Mouse (Mus musculus): Measurements from ENCODE around the gene Spon1. TPM values are rescaled to one million over a fixed set of nuclear protein-coding genes. Genes with fewer than 3 reads are reported as not detected.

Spon1 gene
- polyA plus RNA-seq, 1 experiment = 43.4 TPM

DNA sequence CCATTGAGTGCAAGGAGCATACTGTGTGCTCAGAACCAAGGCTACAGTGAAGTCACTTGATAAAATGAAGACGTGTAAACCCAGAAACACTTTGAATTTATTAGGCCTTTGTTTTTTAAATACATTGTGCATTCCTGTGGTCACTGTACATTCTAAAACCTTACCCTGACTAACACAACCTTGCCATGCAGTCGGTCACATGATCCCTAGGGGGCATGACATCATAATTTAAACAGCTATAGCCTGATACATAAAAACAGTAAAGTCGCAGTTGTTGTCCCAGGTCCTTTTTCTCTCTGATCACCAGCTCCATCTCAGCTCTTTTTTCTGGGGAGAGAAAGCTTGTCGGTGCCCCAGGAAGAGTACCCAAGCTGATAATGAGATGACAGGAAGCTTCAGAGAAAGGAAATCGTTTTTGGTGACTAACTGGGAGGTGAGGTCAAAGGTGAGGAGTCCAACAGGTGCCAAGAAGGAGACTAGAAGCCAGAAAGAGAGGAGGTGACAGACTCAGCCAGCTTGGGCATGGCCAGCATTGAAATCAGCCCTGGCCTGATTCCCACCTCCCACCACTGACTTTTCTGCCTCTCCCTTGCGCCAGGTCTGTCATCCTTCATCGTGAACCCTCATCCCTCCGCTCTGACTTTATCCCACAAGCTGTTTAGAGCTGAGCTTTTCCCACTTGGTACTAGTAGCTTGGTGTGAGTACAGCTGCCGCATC lies 246.1 kb downstream of the Spon1 start:
- no peak for DNase-seq (ENCODE audit: low read depth)
- TF ChIP-seq POLR2A (IDR thresholded peaks at IDR 0.05; ENCODE audit: borderline replicate concordance, extremely low read depth, insufficient read depth, insufficient read length, poor library complexity, severe bottlenecking) = no peak
- no peak for TF ChIP-seq CTCF (IDR thresholded peaks at IDR 0.05; ENCODE audit: borderline replicate concordance, extremely low read depth, insufficient read depth, insufficient read length)

DNA sequence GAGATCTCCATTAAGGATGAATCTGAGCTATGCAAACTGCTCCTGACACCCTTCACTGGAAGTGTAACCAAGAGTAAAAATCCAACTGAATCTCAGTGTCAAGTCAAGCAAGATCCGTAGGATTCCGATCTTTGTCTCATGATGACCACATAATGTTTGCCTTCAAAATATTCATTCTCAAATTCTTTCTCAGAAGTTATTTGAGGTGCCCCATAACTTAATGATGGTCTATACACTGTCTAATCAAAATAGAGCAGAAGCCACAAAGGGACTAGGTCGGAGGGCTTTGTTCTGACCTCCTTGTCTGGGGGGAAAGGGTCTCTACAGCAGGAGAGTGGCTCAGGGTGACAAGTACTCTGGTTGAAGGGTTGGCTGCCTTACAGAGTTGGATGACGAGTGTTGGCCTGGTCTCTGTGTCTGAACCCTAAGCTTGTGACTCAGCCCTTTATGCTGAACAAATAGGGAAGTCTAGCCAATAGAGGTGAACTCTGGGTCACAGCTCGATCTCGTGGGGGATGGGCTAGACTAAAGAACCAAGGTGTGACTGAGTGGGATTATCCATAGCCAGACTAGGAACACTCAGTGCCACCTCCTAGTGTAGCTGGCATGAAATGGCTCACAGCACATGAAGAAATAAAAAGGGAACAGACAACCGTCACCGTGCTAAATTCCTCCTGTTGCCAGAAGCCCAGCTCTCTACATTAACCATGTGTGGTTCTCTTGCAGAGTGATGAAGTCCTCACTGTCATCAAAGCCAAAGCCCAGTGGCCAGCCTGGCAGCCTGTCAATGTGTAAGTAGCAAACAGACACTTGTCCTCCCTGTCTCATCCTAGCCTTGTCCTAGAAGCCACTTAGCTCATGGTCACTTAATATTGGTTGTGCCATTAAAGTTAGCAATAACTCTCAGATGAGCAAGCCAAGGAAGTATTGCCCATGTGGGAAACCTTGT lies 250.5 kb downstream of the Spon1 start:
- TF ChIP-seq POLR2A (IDR thresholded peaks at IDR 0.05; ENCODE audit: borderline replicate concordance, extremely low read depth, insufficient read depth, insufficient read length, poor library complexity, severe bottlenecking) (no peak), CTCF (IDR thresholded peaks at IDR 0.05; ENCODE audit: borderline replicate concordance, extremely low read depth, insufficient read depth, insufficient read length) (no peak)

DNA sequence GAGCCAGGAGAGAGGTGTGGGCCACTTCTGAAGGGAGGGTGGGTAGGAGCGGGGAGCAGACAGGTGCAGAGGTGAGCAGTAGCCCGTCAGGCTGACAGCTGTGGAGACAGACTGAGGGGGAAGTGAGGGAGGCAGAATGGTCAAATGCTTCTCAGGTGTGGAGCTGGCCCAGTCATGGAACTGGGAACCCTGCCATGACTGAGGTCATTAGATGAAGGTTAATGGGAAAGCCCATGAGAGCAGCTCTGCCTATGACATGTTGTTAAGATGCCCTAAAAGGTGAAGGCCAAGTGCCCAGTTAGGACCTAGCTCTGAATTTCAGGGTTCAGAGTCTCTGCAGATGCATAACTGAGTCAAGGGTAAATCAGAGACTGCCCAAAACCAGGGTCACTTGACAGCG lies 253.1 kb downstream of the Spon1 start:
- TF ChIP-seq POLR2A (IDR thresholded peaks at IDR 0.05; ENCODE audit: borderline replicate concordance, extremely low read depth, insufficient read depth, insufficient read length, poor library complexity, severe bottlenecking) (no peak), CTCF (IDR thresholded peaks at IDR 0.05; ENCODE audit: borderline replicate concordance, extremely low read depth, insufficient read depth, insufficient read length) (no peak)
- no peak for DNase-seq (ENCODE audit: low read depth)

More for the DNA sequence above, 250.5 kb downstream of the Spon1 start:
- no peak for DNase-seq (ENCODE audit: low read depth)

DNA sequence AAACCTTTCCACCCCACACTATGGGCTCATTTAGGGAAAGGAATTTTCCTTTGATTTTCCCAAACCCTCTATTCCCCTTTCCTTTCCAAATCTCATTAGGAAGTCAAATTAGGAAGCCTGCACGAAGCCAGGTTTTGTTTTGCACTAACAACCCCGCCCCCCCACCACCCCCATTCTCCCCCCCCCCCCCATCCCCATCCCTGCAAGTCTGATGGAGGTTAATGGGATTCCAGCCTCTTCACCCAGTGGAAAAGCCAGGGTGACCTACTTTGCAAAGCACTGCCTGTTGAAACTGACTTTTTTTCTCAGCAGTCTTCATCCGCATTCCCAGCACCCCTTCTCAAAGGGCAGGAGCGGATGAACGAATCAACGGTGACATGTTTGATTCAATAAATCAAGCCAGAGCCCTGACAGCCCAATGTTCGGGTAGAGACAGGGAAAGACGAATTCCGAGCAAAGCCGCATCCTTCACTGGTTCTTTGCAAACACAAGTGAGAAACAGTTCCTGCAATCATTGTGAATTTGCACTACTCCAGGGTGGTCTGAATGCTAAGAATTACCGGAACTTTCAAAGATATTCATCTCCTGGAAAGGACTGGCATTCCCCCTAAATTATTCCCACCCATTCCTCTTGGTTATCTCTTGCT lies 254.4 kb downstream of the Spon1 start:
- DNase-seq (ENCODE audit: low read depth) = peak; percentile 61
- TF ChIP-seq CTCF (IDR thresholded peaks at IDR 0.05; ENCODE audit: borderline replicate concordance, extremely low read depth, insufficient read depth, insufficient read length) (no peak), POLR2A (IDR thresholded peaks at IDR 0.05; ENCODE audit: borderline replicate concordance, extremely low read depth, insufficient read depth, insufficient read length, poor library complexity, severe bottlenecking) (no peak)

DNA sequence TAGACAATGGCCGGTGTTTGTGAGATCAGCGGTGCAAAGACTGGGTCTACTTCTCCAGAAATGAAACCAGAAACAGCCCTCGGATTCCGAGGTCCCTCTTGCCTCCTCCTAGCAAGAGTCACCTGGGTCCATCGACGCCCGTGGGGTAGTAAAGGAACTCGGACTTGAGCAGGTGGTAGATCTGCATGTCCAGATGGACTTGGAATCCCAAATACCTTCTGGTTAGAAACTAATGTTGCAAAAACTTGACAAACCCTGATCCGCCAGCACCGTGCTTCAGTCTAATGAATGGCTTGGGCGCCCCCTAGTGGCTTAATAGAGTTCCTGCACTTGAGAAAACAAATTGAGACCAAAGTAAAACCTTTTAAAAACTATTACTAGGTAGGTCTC lies 254.9 kb downstream of the Spon1 start:
- peak; percentile 90 for DNase-seq (ENCODE audit: low read depth)
- TF ChIP-seq CTCF (IDR thresholded peaks at IDR 0.05; ENCODE audit: borderline replicate concordance, extremely low read depth, insufficient read depth, insufficient read length) (peak; percentile 81), POLR2A (IDR thresholded peaks at IDR 0.05; ENCODE audit: borderline replicate concordance, extremely low read depth, insufficient read depth, insufficient read length, poor library complexity, severe bottlenecking) (no peak)

DNA sequence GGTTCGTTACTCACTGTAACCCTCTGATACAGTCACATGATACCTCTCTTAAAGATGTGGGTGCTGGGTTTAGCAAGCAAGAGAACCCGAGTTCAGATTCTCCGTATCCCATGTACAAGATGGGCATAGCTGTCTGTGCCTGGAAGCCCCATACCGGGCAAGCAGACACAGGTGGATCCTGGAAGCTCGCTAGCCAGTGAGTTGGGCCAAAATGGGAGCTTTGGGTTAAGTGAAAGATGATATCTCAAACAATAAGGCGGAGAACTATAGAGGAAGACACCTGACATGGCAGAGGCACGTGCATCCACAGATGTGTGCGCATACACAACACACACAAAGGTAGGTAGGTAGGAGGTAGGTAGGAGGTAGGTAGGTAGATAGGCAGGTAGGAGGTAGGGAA lies 261.1 kb downstream of the Spon1 start:
- DNase-seq (ENCODE audit: low read depth) = no peak
- TF ChIP-seq POLR2A (IDR thresholded peaks at IDR 0.05; ENCODE audit: borderline replicate concordance, extremely low read depth, insufficient read depth, insufficient read length, poor library complexity, severe bottlenecking) = no peak
- TF ChIP-seq CTCF (IDR thresholded peaks at IDR 0.05; ENCODE audit: borderline replicate concordance, extremely low read depth, insufficient read depth, insufficient read length) = no peak

DNA sequence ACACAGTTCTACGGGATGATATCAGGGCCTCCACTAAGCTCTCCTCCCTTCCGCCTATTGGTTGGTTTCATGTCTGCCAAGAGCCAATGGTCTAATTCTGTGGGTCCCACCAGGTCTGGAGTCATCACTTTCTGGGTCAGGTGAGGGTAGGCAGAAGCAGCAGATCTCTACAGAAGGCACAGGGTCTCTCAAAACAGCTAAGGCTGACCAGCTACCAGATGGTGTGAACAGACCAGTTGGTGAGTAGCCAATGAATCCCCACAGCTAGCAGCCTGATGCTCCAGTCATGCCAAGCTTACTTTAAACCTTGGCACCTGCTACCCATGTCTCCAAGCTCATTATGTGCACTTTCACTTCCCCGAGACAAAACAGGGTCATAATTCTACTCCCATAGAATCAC lies 261.6 kb downstream of the Spon1 start:
- DNase-seq (ENCODE audit: low read depth) = no peak

DNA sequence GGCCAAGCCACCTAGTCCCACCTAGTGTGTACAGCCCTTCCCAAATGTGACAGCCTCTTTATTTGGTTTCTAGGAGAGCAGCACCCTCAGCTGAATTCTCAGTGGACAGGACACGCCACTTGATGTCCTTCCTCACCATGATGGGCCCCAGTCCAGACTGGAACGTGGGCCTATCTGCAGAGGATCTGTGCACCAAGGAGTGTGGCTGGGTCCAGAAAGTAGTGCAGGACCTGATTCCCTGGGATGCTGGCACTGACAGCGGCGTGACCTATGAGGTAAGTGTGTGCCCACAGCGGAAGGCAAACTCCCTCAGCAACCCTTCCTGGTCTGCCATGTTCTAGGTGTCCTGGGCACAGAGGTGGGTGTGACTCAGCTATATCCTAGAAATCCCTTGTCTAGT lies 263.0 kb downstream of the Spon1 start:
- TF ChIP-seq CTCF (IDR thresholded peaks at IDR 0.05; ENCODE audit: borderline replicate concordance, extremely low read depth, insufficient read depth, insufficient read length) = no peak
- TF ChIP-seq POLR2A (IDR thresholded peaks at IDR 0.05; ENCODE audit: borderline replicate concordance, extremely low read depth, insufficient read depth, insufficient read length, poor library complexity, severe bottlenecking) = no peak
- DNase-seq (ENCODE audit: low read depth) = no peak

More for the DNA sequence above, 261.6 kb downstream of the Spon1 start:
- no peak for TF ChIP-seq POLR2A (IDR thresholded peaks at IDR 0.05; ENCODE audit: borderline replicate concordance, extremely low read depth, insufficient read depth, insufficient read length, poor library complexity, severe bottlenecking)
- no peak for TF ChIP-seq CTCF (IDR thresholded peaks at IDR 0.05; ENCODE audit: borderline replicate concordance, extremely low read depth, insufficient read depth, insufficient read length)

DNA sequence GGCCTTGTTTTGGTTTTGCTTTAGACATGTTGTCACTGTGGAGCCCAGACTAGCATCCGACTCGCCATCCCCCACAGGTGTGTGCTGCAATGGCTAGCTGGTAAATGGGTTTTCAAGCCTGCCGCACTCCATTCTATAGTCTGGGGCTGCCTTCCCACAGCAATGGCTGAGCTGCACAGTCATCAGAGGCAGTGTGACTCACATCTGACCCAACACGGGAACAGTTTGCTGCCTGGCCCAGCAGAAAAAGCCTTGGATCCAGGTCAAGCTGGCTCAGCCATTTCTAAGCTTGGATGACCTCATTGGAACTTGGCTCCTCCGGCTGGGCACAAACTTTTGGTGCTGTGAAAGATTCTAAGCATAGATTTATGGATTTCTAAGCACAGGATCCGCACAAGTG lies 263.8 kb downstream of the Spon1 start:
- no peak for DNase-seq (ENCODE audit: low read depth)

DNA sequence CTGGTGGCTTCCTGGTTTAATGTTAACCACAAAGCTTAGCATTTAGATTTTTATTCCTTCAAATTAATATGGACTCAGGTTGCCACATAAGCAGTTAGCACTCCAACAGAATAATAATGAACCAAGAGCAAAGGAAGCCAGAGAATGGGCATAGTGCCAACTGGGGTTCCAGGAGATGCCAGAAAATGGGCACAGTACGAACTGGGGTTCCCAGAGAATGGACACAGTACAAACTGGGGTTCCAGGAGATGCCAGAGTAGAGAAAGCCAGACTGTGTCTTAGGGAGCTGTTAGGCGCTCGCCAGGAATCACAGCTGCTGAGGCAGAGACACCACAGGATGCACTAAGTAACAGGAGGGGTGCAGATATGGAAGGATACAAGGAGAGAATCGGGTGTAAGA lies 271.4 kb downstream of the Spon1 start:
- DNase-seq (ENCODE audit: low read depth) = peak; percentile 45
- TF ChIP-seq CTCF (IDR thresholded peaks at IDR 0.05; ENCODE audit: borderline replicate concordance, extremely low read depth, insufficient read depth, insufficient read length) (no peak), POLR2A (IDR thresholded peaks at IDR 0.05; ENCODE audit: borderline replicate concordance, extremely low read depth, insufficient read depth, insufficient read length, poor library complexity, severe bottlenecking) (no peak)

More for the DNA sequence above, 263.8 kb downstream of the Spon1 start:
- no peak for TF ChIP-seq CTCF (IDR thresholded peaks at IDR 0.05; ENCODE audit: borderline replicate concordance, extremely low read depth, insufficient read depth, insufficient read length)
- TF ChIP-seq POLR2A (IDR thresholded peaks at IDR 0.05; ENCODE audit: borderline replicate concordance, extremely low read depth, insufficient read depth, insufficient read length, poor library complexity, severe bottlenecking) = no peak

DNA sequence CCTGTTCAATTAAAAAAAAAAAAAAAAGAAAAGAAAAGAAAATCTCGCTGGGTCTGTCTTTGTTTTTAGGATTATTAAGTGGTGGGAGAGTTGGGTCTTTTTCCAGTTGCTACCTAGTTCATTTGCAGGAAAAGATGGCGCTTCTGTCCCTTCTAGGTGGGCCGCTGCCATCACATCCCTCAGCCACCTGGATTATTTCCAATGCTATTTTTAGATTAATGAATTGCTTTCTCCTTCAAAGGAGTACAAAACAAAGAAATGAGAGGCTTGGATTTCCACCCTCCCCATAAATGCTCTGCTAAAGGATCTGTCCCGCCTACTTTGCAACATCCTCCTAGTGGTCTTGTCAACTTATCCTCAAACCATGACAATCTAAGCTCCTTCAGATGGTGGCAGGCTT lies 275.6 kb downstream of the Spon1 start:
- TF ChIP-seq CTCF (IDR thresholded peaks at IDR 0.05; ENCODE audit: borderline replicate concordance, extremely low read depth, insufficient read depth, insufficient read length) = no peak
- TF ChIP-seq POLR2A (IDR thresholded peaks at IDR 0.05; ENCODE audit: borderline replicate concordance, extremely low read depth, insufficient read depth, insufficient read length, poor library complexity, severe bottlenecking) = no peak
- peak; percentile 61 for DNase-seq (ENCODE audit: low read depth)
